Mouse (Mus musculus) megakaryocyte, adult 5-6 weeks (primary cell): Measurements from ENCODE around the gene Gm3147. TPM values are rescaled to one million over a fixed set of nuclear protein-coding genes. Genes with fewer than 3 reads are reported as not detected.
"Not testable (repeated sequence)": the region's sequence is repeated elsewhere in the genome, so short reads cannot be mapped to it uniquely, and the experiment has no call there.

Source experiments
- ATAC-seq: 2 replicates; pipeline ENCODE4 v1.8.0; 2016; ENCODE audit warnings: mild to moderate bottlenecking, inconsistent platforms; ENCODE audit not compliant: poor library complexity, severe bottlenecking
- total RNA-seq, 2 experiments: library from RNA; stranded (forward) in 1 of 2; stranded (reverse) in 1 of 2; fragments of 153-499, 151-499 nt in 1 of 2; fragments of 221-1000, 200-1000 nt in 1 of 2; gene quantifications; 2 replicates each; pipeline versions ENCODE4 v1.2.3 to v1.2.4; 2015 to 2017

Gm3147 gene
- total RNA-seq (2015) = not detected in 2 replicates
- total RNA-seq (2017) = not detected in 2 replicates

DNA sequence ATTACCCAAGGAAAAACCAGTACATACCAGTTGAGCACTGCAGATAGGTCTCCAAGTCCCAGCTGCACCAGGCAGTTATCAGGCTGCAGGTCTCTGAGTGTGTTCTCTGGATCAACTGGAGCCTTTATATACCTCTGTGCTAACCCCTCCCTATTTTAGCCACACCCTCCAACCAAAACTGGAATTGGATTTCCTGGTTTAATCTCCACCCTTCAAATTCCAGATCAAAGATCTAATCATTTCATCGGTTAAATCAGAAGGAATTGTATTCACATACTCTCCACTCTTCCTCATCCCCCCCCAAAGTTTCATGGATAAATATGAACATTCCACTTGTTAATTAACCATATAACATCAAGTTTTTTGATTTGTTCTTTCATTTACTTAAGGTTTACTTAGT, at the start of gene Gm3147:
Gene Gm3147 (minus strand): TSS at position 101 of the 400 bp plus-strand sequence.
- not testable (repeated sequence) for ATAC-seq

- not testable (repeated sequence) for ATAC-seq
Measured at GRCm38 (mm10) chr5:94648082-94648481, 31.9 kb upstream of the Gm3147 start, which contains the start of gene Gm6205. Gm6205 (plus strand) TSS chr5:94648382.

DNA sequence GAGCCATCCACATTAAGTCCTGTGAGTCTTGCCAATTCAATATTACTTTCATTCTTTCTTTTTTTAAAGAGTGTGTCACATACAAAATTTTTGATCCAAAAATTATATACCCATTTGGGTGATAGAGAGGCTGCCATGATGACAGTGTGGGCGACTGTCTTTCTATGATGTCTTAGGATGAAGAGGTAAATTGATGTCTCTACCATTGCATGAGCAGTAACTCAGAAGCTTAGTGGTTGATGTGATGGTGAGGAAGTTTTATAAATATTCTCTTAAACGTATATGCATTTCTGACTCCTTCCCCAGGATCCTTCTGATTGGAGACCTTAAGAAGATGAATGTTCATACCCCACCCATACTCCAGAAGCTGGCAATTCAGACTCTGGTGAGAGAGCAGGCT, 7.5 kb upstream of the Gm3147 start, which contains the start of gene Gm6509:
Gene Gm6509 (plus strand): TSS at position 301 of the 400 bp plus-strand sequence.
- not testable (repeated sequence) for ATAC-seq

Other genes with a start within 250 kb of the Gm3147 start
- not detected in 2 replicates for gene Gm7682, start 170.6 kb downstream of the Gm3147 start, total RNA-seq (2015)
- gene Gm7682, start 170.6 kb downstream of the Gm3147 start, total RNA-seq (2017) = not detected in 2 replicates
- gene Gm3139, start 90.1 kb downstream of the Gm3147 start, total RNA-seq (2015) = not detected in 2 replicates
- gene Gm3139, start 90.1 kb downstream of the Gm3147 start, total RNA-seq (2017) = not detected in 2 replicates
- gene Gm6509, start 7.6 kb upstream of the Gm3147 start, total RNA-seq (2015) = not detected in 2 replicates
- not detected in 2 replicates for gene Gm6509, start 7.6 kb upstream of the Gm3147 start, total RNA-seq (2017)
- not detected in 2 replicates for gene Gm6205, start 32.0 kb upstream of the Gm3147 start, total RNA-seq (2015)
- gene Gm6205, start 32.0 kb upstream of the Gm3147 start, total RNA-seq (2017) = not detected in 2 replicates
- not detected in 2 replicates for gene Gm3183, start 249.1 kb upstream of the Gm3147 start, total RNA-seq (2015)
- gene Gm3183, start 249.1 kb upstream of the Gm3147 start, total RNA-seq (2017) = not detected in 2 replicates